Mouse (Mus musculus) retina, postnatal 1 day (tissue): ENCODE results near the gene Ddt.
"Not testable (repeated sequence)": the region's sequence is repeated elsewhere in the genome, so short reads cannot be mapped to it uniquely, and the experiment has no call there.

ENCODE experiments used
- DNase-seq: peaks from one replicate; pipeline ENCODE4 v3.0.0-alpha.2; 2012

Ddt gene

GRCm38 (mm10) chr10:75767756-75768155 is 5.5 kb downstream of the Ddt start:
- not testable (repeated sequence) for DNase-seq

GRCm38 (mm10) chr10:75766856-75767255 is 6.4 kb downstream of the Ddt start:
- no peak for DNase-seq

GRCm38 (mm10) chr10:75764519-75765473 is 8.4 kb downstream of the Ddt start:
- peak; percentile 91 for DNase-seq

GRCm38 (mm10) chr10:75763682-75764518 is 9.3 kb downstream of the Ddt start, which contains the start of gene Cabin1:
TSS of gene Cabin1 (minus strand) at chr10:75764341.
- peak; percentile 99 for DNase-seq

GRCm38 (mm10) chr10:75762413-75762812 is 10.8 kb downstream of the Ddt start:
- no peak for DNase-seq

- no peak for DNase-seq
These were observed 12.9 kb downstream of the Ddt start for GRCm38 (mm10) chr10:75760311-75760710.

GRCm38 (mm10) chr10:75756719-75757118 is 16.5 kb downstream of the Ddt start:
- no peak for DNase-seq

GRCm38 (mm10) chr10:75744017-75744416 is 29.2 kb downstream of the Ddt start:
- DNase-seq, result peak; percentile 85

- DNase-seq, result no peak
These were observed 29.8 kb downstream of the Ddt start for GRCm38 (mm10) chr10:75743369-75743768.

GRCm38 (mm10) chr10:75740866-75741265 is 32.3 kb downstream of the Ddt start:
- DNase-seq, result no peak

- no peak for DNase-seq
These were observed 47.8 kb downstream of the Ddt start for GRCm38 (mm10) chr10:75725449-75725848.
